Mouse (Mus musculus) B cell, adult 2 months (primary cell): ENCODE measurements around the gene D8Ertd738e.

Experiments used
- DNase-seq, 2 experiments: peaks; one replicate each; pipeline ENCODE4 v3.0.0; 2022

Gene D8Ertd738e

DNA sequence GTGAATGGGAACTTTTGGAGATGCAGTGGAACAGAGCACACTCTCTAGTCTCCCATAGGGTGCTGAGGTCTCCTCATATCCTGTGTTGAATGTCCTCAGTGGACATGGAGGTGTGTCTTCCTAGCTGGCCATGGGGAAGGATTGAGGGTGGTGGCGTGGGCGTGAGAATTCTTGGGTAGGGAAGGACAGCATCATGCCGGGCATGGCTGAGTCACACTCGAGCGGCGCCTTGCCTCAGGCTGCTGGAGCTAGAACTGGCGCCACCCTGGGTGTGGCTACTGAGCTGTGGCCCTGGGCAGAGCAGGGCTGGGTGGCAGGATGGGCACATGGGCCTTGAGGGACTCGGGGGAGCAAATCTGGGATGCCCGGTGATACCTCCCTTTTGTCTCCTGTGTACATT, 47.1 kb downstream of the D8Ertd738e start:
- DNase-seq, result peak; percentile 55 to 56

DNA sequence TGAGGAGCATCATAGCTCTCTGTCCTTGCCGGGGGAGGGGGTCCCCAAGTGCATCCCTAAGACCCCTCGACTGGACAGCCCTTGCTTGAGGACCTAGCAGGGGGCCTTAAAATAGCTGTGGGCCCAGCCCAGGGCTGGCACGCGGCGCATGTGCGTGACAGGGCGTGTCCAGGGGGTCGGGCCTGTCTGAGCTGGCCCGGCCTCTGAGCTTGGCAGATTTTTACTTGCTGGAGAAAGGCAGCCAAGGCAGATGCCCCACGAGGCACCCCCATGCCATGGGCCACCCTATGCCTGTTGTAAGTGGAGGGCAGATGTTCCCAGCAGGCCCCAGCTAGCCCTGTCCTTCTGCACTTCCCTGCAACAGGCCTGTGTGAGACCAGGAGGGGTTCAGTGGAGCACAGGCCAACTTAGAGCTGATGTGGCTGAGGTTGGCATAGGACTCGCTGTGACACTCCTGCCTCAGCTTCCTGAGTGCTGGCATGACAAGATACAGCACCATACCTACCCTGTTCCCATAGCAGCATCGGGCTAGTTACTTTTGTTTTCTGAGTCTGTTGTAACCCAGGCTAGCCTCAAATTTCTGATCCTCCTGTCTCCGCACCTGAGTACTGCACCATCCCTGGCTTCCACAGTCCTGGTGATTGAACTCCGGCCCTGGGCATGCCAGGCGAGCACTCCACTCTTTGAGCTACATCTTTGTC, 47.8 kb downstream of the D8Ertd738e start:
- DNase-seq, result peak; percentile 72 to 76

GRCm38 (mm10) chr8:84200652-84201544, 48.6 kb downstream of the D8Ertd738e start:
- peak; percentile 83 to 84 for DNase-seq

DNA sequence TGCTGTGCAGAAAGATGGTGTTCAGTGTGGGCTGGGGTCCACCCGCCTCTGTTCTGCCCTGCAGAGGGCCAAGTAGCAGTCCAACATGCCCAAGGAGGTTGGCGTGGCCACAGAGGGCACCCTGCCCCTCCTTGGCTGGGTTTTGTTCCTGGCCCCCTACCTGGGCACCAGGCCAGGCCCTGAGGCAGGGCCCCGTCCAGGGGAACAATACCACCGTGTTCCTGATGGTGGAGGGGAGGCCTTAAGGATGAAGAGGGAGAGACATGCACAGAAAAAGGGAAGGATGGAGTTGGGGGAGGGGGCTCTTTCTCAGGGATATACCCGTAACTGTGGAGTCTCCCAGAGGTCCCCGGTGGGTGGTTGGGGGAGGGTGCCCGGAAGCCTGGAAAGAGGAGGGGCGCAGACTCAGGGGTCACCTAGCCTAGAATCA, 49.4 kb downstream of the D8Ertd738e start:
- peak in 1 of 2 experiments; percentile 35 for DNase-seq

GRCm38 (mm10) chr8:84199348-84200125, 50.0 kb downstream of the D8Ertd738e start:
- DNase-seq, result no peak

DNA sequence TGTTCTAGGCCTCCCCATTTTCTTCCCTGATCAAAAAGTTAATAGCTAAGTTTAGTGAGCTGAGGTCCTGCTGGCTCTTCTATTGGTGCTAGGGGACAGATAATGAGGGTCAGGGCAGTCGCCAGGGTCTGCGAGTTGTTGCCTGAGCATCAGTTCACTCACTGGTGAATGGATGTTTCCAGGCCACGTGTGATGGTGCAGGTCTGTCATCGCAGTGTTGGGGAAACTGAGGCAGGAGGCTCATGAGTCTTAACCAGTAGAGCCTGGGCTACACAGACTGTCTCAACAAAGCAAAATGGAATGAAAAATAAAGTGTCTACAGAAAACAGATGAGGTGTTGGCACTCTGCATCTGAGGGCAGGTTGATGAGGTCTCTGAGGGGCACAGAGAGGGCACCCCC, 50.6 kb downstream of the D8Ertd738e start:
- no peak for DNase-seq

GRCm38 (mm10) chr8:84197922-84198774, 51.4 kb downstream of the D8Ertd738e start:
- peak; percentile 100 for DNase-seq

DNA sequence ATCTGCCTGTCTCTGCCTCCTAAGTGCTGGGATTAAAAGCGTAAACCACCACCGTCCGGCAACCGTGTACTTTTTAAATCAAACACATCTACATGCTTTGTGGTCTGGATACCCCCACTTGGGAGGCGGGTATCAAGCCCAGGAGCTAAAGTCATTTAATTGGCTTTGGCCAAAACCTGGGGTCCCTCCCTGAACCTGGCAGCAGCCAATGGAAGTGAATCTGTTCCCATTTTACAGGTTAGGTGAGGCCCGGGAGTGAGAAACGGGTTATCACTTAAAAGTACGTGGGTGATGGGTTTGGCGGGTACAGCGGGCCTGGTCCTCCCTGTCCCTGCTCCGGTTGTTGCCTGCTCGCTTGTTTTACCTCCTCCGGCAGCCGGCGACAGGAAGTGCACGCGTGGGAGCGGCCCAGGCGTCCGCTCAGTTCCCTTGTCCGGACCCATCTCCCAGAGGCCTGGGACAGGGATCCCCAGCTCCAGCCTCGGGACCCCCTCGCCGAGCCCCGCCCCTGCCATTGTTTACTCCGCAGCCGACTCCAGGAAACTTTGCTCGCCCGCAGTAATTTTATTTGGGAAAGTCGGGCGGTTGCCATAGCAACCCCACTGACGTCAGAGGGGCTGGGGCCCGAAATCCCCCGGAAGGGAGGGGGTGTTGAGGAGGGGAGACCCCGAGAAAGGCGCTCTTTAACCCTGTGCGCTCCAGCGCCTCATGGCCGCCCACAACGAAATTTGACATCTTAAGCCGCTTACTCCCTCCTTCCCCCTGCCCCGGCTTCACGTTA, 52.2 kb downstream of the D8Ertd738e start:
- DNase-seq, result peak; percentile 90
